Mouse (Mus musculus) stomach, postnatal 0 days (tissue): ENCODE data around the gene Atp1a2. TPM values are rescaled to one million over a fixed set of nuclear protein-coding genes. Genes with fewer than 3 reads are reported as not detected.

Experiments
- ATAC-seq: fragments of 200-750 bp; cut with Nextera tagmentation; 2 replicates; pipeline ENCODE4 v1.8.0; 2017; ENCODE audit not compliant: low FRiP score, low TSS enrichment
- DNase-seq: peaks from one replicate; pipeline ENCODE4 v3.0.0-alpha.2; 2016; ENCODE audit warnings: low spot score
- H3K27ac ChIP-seq: fragments of 300-500 bp; sonication (generic); replicated peaks from 2 replicates; pipeline ENCODE4 v1.5.1; 2014; ENCODE audit warnings: mild to moderate bottlenecking, control low read depth
- H3K27me3 ChIP-seq: fragments of 300-500 bp; sonication (generic); 2 replicates; pipeline ENCODE4 v1.6.1; 2014; ENCODE audit warnings: low read length; ENCODE audit not compliant: control insufficient read depth, insufficient read depth
- H3K36me3 ChIP-seq: fragments of 300-500 bp; sonication (generic); 2 replicates; pipeline ENCODE4 v1.6.1; 2014; ENCODE audit warnings: low read length, mixed read lengths; ENCODE audit not compliant: control insufficient read depth, insufficient read depth
- H3K4me1 ChIP-seq: fragments of 300-500 bp; sonication (generic); replicated peaks from 2 replicates; pipeline ENCODE4 v1.6.1; 2014; ENCODE audit warnings: antibody characterized with exemption; ENCODE audit not compliant: control insufficient read depth, insufficient read depth
- H3K4me2 ChIP-seq: fragments of 300-500 bp; sonication (generic); replicated peaks from 2 replicates; pipeline ENCODE4 v1.6.1; 2014; ENCODE audit warnings: low read depth, mild to moderate bottlenecking, control low read depth, moderate library complexity
- H3K4me3 ChIP-seq: fragments of 300-500 bp; sonication (generic); 2 replicates; pipeline ENCODE4 v1.5.1; 2014; ENCODE audit warnings: low read depth, low read length, control low read depth
- H3K9ac ChIP-seq: fragments of 300-500 bp; sonication (generic); 2 replicates; pipeline ENCODE4 v1.6.1; 2014; ENCODE audit warnings: mild to moderate bottlenecking, low read length, control low read depth, mixed read lengths
- H3K9me3 ChIP-seq: fragments of 300-500 bp; sonication (generic); 2 replicates; pipeline ENCODE4 v1.6.1; 2016; ENCODE audit warnings: low read length; ENCODE audit not compliant: control insufficient read depth
- CTCF ChIP-seq: IDR thresholded peaks from 2 replicates; pipeline ENCODE4 v1.5.1; 2016; ENCODE audit warnings: antibody characterized with exemption, low read depth, mild to moderate bottlenecking, moderate library complexity
- EP300 ChIP-seq: optimal IDR thresholded peaks from 2 replicates; pipeline ENCODE3; 2016; ENCODE audit warnings: antibody characterized with exemption
- WGBS: fragments of 180-500 bp; shearing (Covaris S2); extraction: QIAGEN DNeasy Blood & Tissue Kit; methylation state at CpG from one replicate; pipeline ENCODE4 v1.1.7; 2014; 5-methylcytosine and 5-hydroxymethylcytosine counted together
- polyA plus RNA-seq: library from polyadenylated mRNA; unstranded; fragments of >200 nt; fragmentation: Nextera tagmentation; extraction: Ambion mirVana; gene quantifications from 2 replicates; pipeline ENCODE4 v1.2.1, GENCODE M21; 2015

The Atp1a2 gene
- polyA plus RNA-seq = 3.1 and 4.1 TPM in 2 replicates

GRCm38 (mm10) chr1:172297611-172298537 is at the start of gene Atp1a2:
Atp1a2 (minus strand) TSS chr1:172298064.
- Histone ChIP-seq H3K9ac (peak within 1 kb of the TSS; percentile 48), H3K4me1 (no peaks in the 10 kb centered on the region; the same call in 1 of the 2 replicates), H3K27ac (peak within 1 kb of the TSS; percentile 84), H3K4me3 (peak within 1 kb of the TSS; percentile 36), H3K36me3 (no peaks in the 10 kb centered on the region), H3K27me3 (no peaks in the 10 kb centered on the region), H3K4me2 (peak within 1 kb of the TSS; percentile 43), H3K9me3 (no peaks in the 10 kb centered on the region)
- DNase-seq (no peak), ATAC-seq (peak; percentile 49; the same call in 1 of the 2 replicates)
- TF ChIP-seq EP300 = no peak
- TF ChIP-seq CTCF = no peak
- WGBS = 14% methylated on average over 16 of the region's 16 CpGs

GRCm38 (mm10) chr1:172347382-172347781 is 49.5 kb upstream of the Atp1a2 start:
- H3K27ac ChIP-seq = no peak overlapping the region
- H3K4me1 ChIP-seq = no peaks in the 10 kb centered on the region; the same call in 1 of the 2 replicates
- no peak overlapping the region for H3K4me2 ChIP-seq
- H3K9me3 ChIP-seq = no peaks in the 10 kb centered on the region
- ATAC-seq = no peak
- no peaks in the 10 kb centered on the region for H3K36me3 ChIP-seq
- no peak for DNase-seq
- H3K9ac ChIP-seq = no peak overlapping the region
- TF ChIP-seq CTCF (no peak), EP300 (no peak)
- WGBS = 81% methylated on average over 12 of the region's 12 CpGs
- no peaks in the 10 kb centered on the region for H3K27me3 ChIP-seq
- no peak overlapping the region for H3K4me3 ChIP-seq

- H3K9ac ChIP-seq = no peak overlapping the region
- no peaks in the 10 kb centered on the region for H3K36me3 ChIP-seq
- 85% methylated on average over 10 of the region's 10 CpGs for whole genome bisulfite sequencing
- no peak overlapping the region for H3K4me2 ChIP-seq
- H3K27me3 ChIP-seq = no peaks in the 10 kb centered on the region
- no peak for TF ChIP-seq CTCF
- TF ChIP-seq EP300 = no peak
- no peak overlapping the region for H3K27ac ChIP-seq
- no peaks in the 10 kb centered on the region; the same call in 1 of the 2 replicates for H3K4me1 ChIP-seq
- no peaks in the 10 kb centered on the region for H3K9me3 ChIP-seq
- H3K4me3 ChIP-seq = no peak overlapping the region
- ATAC-seq = no peak
- DNase-seq = no peak
These were observed 48.8 kb upstream of the Atp1a2 start for GRCm38 (mm10) chr1:172346707-172347106.

GRCm38 (mm10) chr1:172344820-172345219 is 47.0 kb upstream of the Atp1a2 start:
- WGBS = 41% methylated on average over 7 of the region's 7 CpGs
- TF ChIP-seq EP300 = no peak
- H3K36me3 ChIP-seq = no peaks in the 10 kb centered on the region
- no peak overlapping the region for H3K4me3 ChIP-seq
- no peak overlapping the region for H3K27ac ChIP-seq
- no peak overlapping the region for H3K4me2 ChIP-seq
- DNase-seq (peak; percentile 27), ATAC-seq (peak; percentile 68)
- H3K9ac ChIP-seq = no peak overlapping the region
- no peaks in the 10 kb centered on the region for H3K27me3 ChIP-seq
- H3K4me1 ChIP-seq = no peaks in the 10 kb centered on the region; the same call in 1 of the 2 replicates
- H3K9me3 ChIP-seq = no peaks in the 10 kb centered on the region

- 46% methylated on average over 3 of the region's 3 CpGs for WGBS
- TF ChIP-seq EP300 = no peak
- TF ChIP-seq CTCF = no peak
These were observed 46.0 kb upstream of the Atp1a2 start for GRCm38 (mm10) chr1:172343914-172344313.

GRCm38 (mm10) chr1:172342729-172343128 is 44.9 kb upstream of the Atp1a2 start:
- TF ChIP-seq CTCF (no peak), EP300 (no peak)
- Histone ChIP-seq H3K4me2 (no peak overlapping the region), H3K27me3 (no peaks in the 10 kb centered on the region; the same call in 1 of the 2 replicates), H3K36me3 (no peaks in the 10 kb centered on the region), H3K9ac (no peak overlapping the region), H3K4me1 (no peaks in the 10 kb centered on the region), H3K4me3 (no peak overlapping the region), H3K9me3 (no peaks in the 10 kb centered on the region), H3K27ac (no peak overlapping the region)
- no peak for ATAC-seq
- no peak for DNase-seq
- 76% methylated on average over 3 of the region's 3 CpGs for WGBS

More at GRCm38 (mm10) chr1:172343914-172344313, 46.0 kb upstream of the Atp1a2 start:
- Histone ChIP-seq H3K4me3 (no peak overlapping the region), H3K27ac (no peak overlapping the region), H3K4me2 (no peak overlapping the region), H3K36me3 (no peaks in the 10 kb centered on the region), H3K9me3 (no peaks in the 10 kb centered on the region), H3K9ac (no peak overlapping the region), H3K4me1 (no peaks in the 10 kb centered on the region), H3K27me3 (no peaks in the 10 kb centered on the region; the same call in 1 of the 2 replicates)
- DNase-seq (no peak), ATAC-seq (no peak)
